In genomic region chr3:97823438-97823837, GRCm38 (mm10) we compare ENCODE assay signal across 8 mouse cellular contexts.
DNase-seq lines count a peak whose midpoint lies in the region; ATAC-seq and TF ChIP-seq lines count a peak whose summit lies in the region.

No protein-coding gene starts in this region.

- 15% methylated on average over 6 of the region's 6 CpGs for WGBS in kidney, embryonic 15.5 days
- 21% methylated on average over 6 of the region's 6 CpGs for WGBS in neural tube, embryonic 12.5 days
- 33% methylated on average over 6 of the region's 6 CpGs for WGBS in liver, embryonic 11.5 days

- H3K9ac ChIP-seq in kidney, embryonic 15.5 days: no peak overlapping the region
- no peak overlapping the region for H3K9ac ChIP-seq in neural tube, embryonic 12.5 days
- H3K9ac ChIP-seq in liver, embryonic 11.5 days (ENCODE audit: low read depth, low read length): no peak overlapping the region

- 0 out of 2 replicates have a peak overlapping the region, but pooled peaks have one; percentile 50 for H3K4me3 ChIP-seq in kidney, embryonic 15.5 days (replicated peaks)
- H3K4me3 ChIP-seq in gastrocnemius, adult 2 months: peak overlapping the region; percentile 75
- H3K4me3 ChIP-seq in neural tube, embryonic 12.5 days: no peak overlapping the region
- no peak overlapping the region for H3K4me3 ChIP-seq in liver, embryonic 11.5 days (ENCODE audit: low read depth, low read length)

- H3K4me1 ChIP-seq in kidney, embryonic 15.5 days: peaks cover 26% of the 10 kb centered on the region
- H3K4me1 ChIP-seq in neural tube, embryonic 12.5 days: peaks cover 16% of the 10 kb centered on the region
- no peaks in the 10 kb centered on the region for H3K4me1 ChIP-seq in liver, embryonic 11.5 days (replicated peaks; ENCODE audit: control insufficient read depth, insufficient read depth, low read length)

- DNase-seq in embryo, embryonic 10.5 days (ENCODE audit: low spot score): peak; percentile 15
- DNase-seq in embryo, embryonic 11 days: no peak
- no peak for DNase-seq in kidney, postnatal 10 days
- peak; percentile 83 for DNase-seq in gastrocnemius, adult 2 months
- DNase-seq in thymus, postnatal 36 days: no peak
- DNase-seq in liver, embryonic 11.5 days (ENCODE audit: low spot score): no peak

- H3K4me2 ChIP-seq in kidney, embryonic 15.5 days: peak overlapping the region; percentile 93
- peak overlapping the region; percentile 85 for H3K4me2 ChIP-seq in neural tube, embryonic 12.5 days (replicated peaks)
- H3K4me2 ChIP-seq in liver, embryonic 11.5 days: no peak overlapping the region

- no peak for TF ChIP-seq CTCF in gastrocnemius, adult 2 months (IDR thresholded peaks at IDR 0.05)

- intact Hi-C loops in gastrocnemius, adult 2 months (cut with DNase I): no loop called here

- peaks cover 29% of the 10 kb centered on the region for H3K27me3 ChIP-seq in kidney, embryonic 15.5 days
- H3K27me3 ChIP-seq in neural tube, embryonic 12.5 days (replicated peaks): 0 out of 2 replicates have a peak, but pooled peaks cover 6% of the 10 kb centered on the region
- peaks cover 20% of the 10 kb centered on the region for H3K27me3 ChIP-seq in liver, embryonic 11.5 days (replicated peaks; ENCODE audit: control insufficient read depth, insufficient read depth, low read length)

- no peak for ATAC-seq in kidney, embryonic 15.5 days (replicated peaks; ENCODE audit: low FRiP score)
- ATAC-seq in neural tube, embryonic 12.5 days (ENCODE audit: low FRiP score, low read depth): no peak
- no peak for ATAC-seq in liver, embryonic 11.5 days (replicated peaks; ENCODE audit: low FRiP score)

- H3K9me3 ChIP-seq in kidney, embryonic 15.5 days (replicated peaks): no peaks in the 10 kb centered on the region
- H3K9me3 ChIP-seq in neural tube, embryonic 12.5 days: no peaks in the 10 kb centered on the region
- H3K9me3 ChIP-seq in liver, embryonic 11.5 days (ENCODE audit: control insufficient read depth, low read length): no peaks in the 10 kb centered on the region

- no peak overlapping the region for H3K27ac ChIP-seq in kidney, embryonic 15.5 days
- peak overlapping the region; percentile 99 for H3K27ac ChIP-seq in gastrocnemius, adult 2 months
- no peak overlapping the region for H3K27ac ChIP-seq in neural tube, embryonic 12.5 days
- no peak overlapping the region for H3K27ac ChIP-seq in liver, embryonic 11.5 days (ENCODE audit: low read depth, low read length)

- H3K36me3 ChIP-seq in kidney, embryonic 15.5 days: no peaks in the 10 kb centered on the region
- H3K36me3 ChIP-seq in neural tube, embryonic 12.5 days: no peaks in the 10 kb centered on the region
- H3K36me3 ChIP-seq in liver, embryonic 11.5 days (ENCODE audit: control insufficient read depth, insufficient read depth, low read length): no peaks in the 10 kb centered on the region

Comparison
In these comparisons a context has a peak if more than half of its experiments do, and no peak if none do; other contexts are left out.
1. DNase-seq: peak in embryo, embryonic 10.5 days (single experiment) and gastrocnemius, adult 2 months (single experiment); none in embryo, embryonic 11 days (single experiment), kidney, postnatal 10 days (single experiment), thymus, postnatal 36 days (0 of 2) and liver, embryonic 11.5 days (single experiment).
2. H3K4me3 ChIP-seq: peak in kidney, embryonic 15.5 days (single experiment) and gastrocnemius, adult 2 months (single experiment); none in neural tube, embryonic 12.5 days (single experiment) and liver, embryonic 11.5 days (single experiment).